Mouse (Mus musculus): Measurements from ENCODE around the gene Jazf1. TPM values are rescaled to one million over a fixed set of nuclear protein-coding genes. Genes with fewer than 3 reads are reported as not detected.

The Jazf1 gene
- total RNA-seq, 2 experiments from 2014 or later, result 74.2 to 86.2 TPM

DNA sequence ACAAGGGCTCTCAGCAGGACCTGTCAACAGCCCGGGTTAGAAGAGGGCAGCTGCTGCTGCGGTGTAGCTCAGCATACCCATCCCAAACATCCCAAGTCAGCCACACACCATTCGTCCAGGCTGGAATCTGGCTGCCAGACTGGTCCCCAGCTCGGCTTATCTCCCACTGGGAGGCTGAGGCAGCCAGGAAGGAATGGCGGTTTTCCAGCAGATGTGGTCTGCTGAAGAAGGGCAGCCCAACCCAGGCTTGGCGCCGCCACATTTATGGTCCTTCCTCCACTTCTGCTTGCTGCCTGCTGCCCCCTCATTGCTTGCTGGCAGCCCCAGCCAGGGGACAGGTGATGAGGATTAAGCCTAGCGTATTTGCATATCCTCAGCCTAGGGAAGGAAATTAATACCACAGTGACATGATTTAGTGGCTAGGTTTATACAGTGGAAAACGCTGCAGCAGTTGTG, 227.8 kb downstream of the Jazf1 start:
- DNase-seq (ENCODE audit: extremely low spot score in 1 of 2, low spot score in 2 of 2), result no peak
- intact Hi-C loops (cut with DNase I), result loop anchor here (5.0 kb wide), 1 partner anchor 77 kb away; no protein-coding TSS in a partner anchor

DNA sequence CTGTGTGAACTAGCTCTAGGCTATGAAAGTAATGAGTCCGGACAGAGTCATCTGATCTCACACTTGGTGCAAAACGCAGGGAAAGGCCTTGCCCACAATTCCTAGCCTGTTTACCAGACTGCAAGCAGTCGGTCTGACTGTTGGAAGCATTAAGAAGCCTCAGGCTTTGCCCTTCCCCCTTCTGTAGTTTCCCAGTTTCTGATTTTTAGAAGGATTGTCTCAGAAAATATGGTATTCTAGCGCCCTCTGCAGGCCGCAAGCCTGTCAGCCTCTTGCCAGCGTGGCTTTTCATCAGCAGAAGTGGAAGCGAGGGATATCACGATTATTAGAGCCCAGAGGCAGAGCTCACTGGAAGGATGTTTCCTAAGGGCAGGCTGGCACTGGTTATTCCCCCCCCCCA, 229.7 kb downstream of the Jazf1 start:
- intact Hi-C loops (cut with DNase I), result loop anchor here (5.0 kb wide), 1 partner anchor 581 kb away; no protein-coding TSS in a partner anchor
- peak; percentile 81 to 83 for DNase-seq (ENCODE audit: extremely low spot score in 1 of 2, low spot score in 2 of 2)

DNA sequence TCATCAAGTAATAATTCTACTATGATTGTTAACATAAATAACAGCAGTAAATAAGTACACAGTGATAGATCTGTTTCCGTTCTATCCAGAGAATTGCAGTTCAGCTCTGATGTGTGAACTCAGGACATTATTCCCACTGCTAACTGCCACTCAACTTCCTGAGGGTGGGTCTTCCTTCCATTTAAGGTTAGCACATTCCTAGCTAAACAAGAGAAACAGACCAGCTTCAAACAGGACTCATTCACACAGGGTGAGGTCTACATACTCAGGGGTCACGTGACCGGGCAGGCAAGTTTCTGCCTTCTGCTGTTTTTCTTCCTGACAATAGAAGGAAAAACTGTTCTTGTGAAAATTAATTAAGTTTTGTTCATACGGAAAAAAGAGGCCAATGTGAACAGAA, 230.6 kb downstream of the Jazf1 start:
- intact Hi-C loops (cut with DNase I), result loop anchor here (5.0 kb wide), 1 partner anchor 580 kb away; no protein-coding TSS in a partner anchor
- no peak for DNase-seq (ENCODE audit: extremely low spot score in 1 of 2, low spot score in 2 of 2)

DNA sequence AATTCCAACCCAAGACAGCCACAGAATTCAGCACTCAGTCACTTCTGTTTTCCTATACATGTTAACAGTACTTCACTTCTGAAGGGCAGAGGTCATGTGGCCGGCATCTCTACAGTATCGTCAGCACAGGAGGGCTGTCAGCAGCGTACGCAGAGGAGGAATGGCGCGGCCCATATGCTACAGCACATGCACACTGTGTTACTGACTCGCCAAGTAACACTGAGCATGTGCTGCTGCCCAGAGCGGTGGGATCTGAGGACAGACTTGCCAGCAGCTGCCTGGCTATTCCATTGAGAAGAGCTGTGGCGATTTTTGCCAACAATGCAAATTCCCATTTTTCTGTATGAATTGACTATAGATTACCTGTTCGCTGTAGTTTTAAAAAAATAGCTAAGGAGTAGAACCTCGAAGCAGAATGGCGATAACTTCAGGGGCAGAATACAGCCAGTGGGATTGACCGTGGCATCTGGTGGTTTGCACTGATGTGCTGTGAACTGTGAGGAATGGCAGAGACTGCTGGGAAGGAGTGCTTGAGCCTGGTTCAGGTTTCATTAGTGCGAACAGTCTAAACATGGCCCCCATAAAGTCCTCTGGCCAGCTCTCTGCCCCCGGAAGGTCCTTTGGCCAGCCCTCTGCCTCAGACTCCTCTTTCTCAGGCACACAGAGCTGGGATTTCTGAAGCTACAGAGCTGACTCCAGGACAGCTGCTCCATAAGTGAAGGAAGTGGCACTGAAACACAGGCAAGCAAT, 232.1 kb downstream of the Jazf1 start:
- intact Hi-C loops (cut with DNase I), result loop anchor here (5.0 kb wide), 1 partner anchor 579 kb away; no protein-coding TSS in a partner anchor
- DNase-seq (ENCODE audit: extremely low spot score in 1 of 2, low spot score in 2 of 2), result peak; percentile 36 to 44

DNA sequence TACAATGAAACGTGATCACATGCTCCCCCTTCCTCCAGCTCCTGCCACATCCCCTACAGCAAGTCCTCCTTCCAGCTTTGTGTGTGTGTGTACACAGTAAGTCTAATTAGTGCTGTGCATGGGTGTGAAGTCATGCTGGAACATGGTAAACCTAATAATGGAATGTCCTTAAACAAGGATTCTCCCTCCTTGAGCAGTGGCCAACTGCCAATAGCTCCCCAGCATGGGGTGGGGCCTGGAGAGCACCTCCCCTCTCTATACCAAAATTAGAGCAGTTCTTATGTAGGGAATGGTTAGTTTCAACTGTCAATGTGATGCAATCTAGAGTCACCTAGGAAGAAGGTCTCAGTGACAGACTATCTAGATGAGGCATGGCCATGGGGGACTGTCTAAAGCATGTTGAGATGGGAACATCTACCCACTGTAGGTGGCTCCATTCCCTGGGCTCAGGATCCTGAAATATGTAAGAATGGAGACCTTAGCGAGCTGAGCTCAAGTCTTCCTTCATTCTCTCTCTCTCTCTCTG, 240.6 kb downstream of the Jazf1 start:
- intact Hi-C loops (cut with DNase I), result no loop called here
- DNase-seq (ENCODE audit: extremely low spot score in 1 of 2, low spot score in 2 of 2), result no peak

DNA sequence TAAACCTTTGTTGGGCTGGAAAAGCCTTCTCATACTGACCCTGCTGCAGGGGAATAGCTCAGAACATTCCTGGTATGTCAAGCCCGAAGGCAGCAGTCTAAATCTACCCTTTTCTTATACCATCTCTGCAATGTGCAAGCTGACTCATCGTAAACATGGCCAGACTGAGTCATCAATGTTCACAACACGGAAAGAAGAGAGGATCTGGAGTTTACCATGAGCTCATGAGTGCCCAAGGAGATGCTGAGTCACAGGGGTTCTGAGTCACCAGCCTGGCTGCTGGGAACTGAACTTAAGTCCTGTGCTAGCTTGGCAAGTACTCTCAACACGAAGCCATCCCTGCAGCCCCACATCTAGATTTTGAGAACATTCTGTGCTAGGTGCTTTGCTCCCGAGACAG, 242.9 kb downstream of the Jazf1 start:
- no peak for DNase-seq (ENCODE audit: extremely low spot score in 1 of 2, low spot score in 2 of 2)
- intact Hi-C loops (cut with DNase I), result no loop called here

DNA sequence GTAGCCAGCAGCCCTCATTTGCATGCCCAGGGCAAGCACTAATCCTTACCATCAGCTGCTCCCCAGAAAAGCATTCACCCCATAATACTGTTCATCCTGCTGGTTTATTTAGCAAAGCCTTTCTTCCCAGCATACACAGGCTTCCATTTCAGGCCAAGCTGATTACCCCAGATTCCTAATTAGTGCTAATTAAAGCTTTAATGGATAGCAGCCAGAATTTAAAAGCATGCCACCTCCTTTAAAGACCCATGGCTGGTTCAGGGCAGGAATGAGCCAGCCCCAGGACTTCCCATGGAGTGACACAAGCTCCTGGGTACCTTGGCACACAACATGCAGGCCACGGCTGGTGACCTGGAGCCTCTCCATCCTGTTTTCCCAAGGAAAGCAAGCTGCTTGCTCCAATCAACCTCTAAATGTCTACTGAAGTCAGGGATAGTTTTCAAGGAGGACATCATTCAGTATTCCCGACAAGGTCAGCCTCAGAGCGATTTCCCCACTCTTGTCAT, 243.4 kb downstream of the Jazf1 start:
- intact Hi-C loops (cut with DNase I), result no loop called here

DNA sequence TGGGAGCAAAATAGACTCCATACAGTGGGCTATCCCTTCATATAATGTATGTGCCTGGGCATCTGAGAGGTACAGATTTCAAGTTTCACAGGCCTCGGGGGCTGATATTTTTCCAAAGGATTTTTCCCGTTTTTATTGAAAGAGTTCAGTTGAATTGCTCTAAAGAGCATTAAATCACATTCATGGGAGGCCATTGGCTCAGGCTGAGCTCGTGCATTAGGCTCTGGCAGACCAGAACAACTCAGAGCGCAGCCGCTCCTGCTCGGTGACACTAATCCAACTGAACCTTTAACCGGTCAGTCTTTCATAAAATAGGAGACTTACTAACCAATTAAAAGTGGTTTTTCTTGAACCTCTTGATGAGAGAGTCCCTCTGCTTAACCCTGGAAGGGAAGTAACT, 245.4 kb downstream of the Jazf1 start:
- intact Hi-C loops (cut with DNase I), result no loop called here

More for the DNA sequence above, 243.4 kb downstream of the Jazf1 start:
- peak in 1 of 2 experiments; percentile 49 for DNase-seq (ENCODE audit: extremely low spot score in 1 of 2, low spot score in 2 of 2)

DNA sequence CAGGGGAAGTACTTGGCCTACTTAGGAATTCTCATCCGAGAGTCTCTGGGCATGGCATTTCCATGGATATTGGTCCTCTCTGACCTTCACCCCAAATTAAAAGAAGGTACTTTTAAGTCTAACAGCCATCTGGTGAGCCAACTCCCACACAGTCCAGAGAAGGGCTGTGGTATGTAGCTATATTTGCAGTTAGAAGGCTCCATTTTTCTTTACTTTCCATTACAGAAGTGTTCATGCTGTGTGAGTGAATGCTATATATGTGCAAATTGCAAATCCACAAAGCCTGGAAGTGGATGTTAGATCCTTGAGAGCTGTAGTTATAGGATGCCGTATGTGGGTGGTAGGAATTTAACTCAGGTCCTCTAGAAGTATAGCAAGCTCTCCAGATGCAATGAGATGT, 245.8 kb downstream of the Jazf1 start:
- intact Hi-C loops (cut with DNase I), result no loop called here
- no peak for DNase-seq (ENCODE audit: extremely low spot score in 1 of 2, low spot score in 2 of 2)

More for the DNA sequence above, 245.4 kb downstream of the Jazf1 start:
- no peak for DNase-seq (ENCODE audit: extremely low spot score in 1 of 2, low spot score in 2 of 2)

DNA sequence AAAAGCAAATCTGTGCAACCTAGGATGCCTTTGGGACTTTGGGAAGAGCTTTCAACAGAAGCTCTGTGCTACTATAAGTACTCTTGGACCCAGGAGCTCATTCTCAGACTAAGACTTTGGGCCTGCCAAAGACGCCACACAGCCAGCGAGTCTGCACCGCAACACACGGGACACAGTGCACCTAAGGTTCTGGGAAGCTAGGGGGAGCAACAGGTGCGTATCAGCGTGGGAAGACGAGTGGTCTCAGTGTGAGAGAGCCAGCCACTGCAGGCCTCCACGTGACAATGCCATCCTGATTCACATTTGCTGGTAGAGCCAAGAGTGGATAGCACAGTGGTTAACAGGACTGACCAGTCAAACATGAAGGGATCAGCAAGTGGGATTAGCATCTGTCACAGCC, 249.1 kb downstream of the Jazf1 start:
- no peak for DNase-seq (ENCODE audit: extremely low spot score in 1 of 2, low spot score in 2 of 2)
- intact Hi-C loops (cut with DNase I), result loop anchor here (10.0 kb wide), 1 partner anchor 1305 kb away; no protein-coding TSS in a partner anchor

DNA sequence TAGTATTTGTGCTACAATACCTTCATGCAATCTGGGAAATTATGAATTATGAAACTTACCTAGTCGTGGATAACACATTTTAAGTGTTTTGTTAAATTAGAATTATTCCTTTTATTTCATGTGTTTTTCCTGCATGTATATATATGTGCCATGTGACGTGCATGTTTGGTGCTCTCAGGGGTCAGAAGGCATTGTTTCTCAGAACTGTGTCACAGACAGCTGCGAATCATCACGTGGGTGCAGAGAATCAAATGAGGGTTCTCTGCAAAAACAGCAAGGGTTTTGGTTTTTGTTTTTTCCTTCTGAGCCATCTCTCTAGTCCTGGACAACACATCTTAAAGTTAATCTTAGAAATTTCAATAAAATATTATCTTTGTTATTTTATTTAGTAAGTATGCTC, 250.4 kb downstream of the Jazf1 start:
- no peak for DNase-seq (ENCODE audit: extremely low spot score in 1 of 2, low spot score in 2 of 2)
- intact Hi-C loops (cut with DNase I), result loop anchor here (10.0 kb wide), 1 partner anchor 1307 kb away; no protein-coding TSS in a partner anchor

DNA sequence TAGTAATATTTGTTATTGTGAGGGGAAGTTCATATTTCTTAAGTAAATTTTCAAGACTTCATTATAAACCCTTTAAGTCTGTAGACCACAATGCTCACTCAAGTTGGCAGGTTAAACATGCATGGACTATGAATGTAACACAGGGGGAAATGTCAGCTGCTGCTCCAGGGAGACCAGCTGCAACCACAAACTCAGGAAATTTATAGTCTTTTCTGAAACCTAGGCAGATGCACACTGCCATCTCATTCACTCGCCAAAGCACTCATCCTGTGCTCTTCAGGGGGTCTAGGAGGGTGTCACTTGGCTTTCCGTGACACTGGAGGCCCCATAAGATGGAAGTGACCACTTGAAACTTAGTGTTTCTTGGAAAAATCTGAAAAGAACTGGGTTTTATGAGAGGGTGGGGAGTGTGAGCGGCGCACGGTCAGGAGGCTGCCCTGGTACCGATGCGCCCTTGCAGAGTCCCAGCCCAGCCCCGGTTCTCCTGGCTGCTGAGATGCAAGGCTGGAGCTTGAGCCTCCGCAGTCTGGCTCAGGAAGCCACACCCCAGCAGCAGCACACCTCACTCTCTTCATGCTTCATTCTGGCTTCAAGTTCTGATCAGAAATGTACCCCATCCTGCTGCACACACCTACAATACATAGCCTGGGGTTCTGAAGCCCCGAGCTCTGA, 251.1 kb downstream of the Jazf1 start:
- DNase-seq (ENCODE audit: extremely low spot score in 1 of 2, low spot score in 2 of 2), result no peak
- intact Hi-C loops (cut with DNase I), result loop anchor here (10.0 kb wide), 1 partner anchor 1307 kb away; no protein-coding TSS in a partner anchor

DNA sequence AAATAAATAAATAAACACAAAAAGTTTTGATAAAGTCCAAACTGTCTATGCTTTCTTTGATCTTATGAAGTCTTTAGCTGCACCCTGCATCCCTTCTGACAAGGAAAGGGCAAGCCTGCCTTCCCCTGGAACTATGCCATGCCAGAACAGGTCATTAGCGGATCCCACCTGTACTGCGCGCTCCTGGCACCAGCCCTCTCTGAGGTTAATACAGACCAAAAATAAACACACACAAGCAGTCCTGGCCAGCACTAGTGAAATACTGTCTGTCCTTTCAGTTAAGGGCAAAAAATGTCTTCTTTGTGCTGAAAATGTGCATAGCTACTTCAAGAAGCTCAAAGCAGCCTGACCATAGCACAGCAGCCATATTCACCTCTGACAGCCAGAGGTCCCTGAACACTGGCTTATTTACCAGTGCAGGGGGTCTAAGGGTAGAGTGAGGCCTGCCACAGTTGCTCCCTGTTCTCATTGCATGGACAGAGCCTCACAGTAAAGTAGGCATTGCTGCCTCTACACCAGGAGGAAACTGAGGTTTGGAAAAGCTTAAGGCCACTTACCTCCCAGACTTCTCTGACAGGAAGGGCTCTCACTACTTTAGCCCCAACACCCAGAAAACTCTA, 263.1 kb downstream of the Jazf1 start:
- DNase-seq (ENCODE audit: extremely low spot score in 1 of 2, low spot score in 2 of 2), result no peak
- intact Hi-C loops (cut with DNase I), result no loop called here

DNA sequence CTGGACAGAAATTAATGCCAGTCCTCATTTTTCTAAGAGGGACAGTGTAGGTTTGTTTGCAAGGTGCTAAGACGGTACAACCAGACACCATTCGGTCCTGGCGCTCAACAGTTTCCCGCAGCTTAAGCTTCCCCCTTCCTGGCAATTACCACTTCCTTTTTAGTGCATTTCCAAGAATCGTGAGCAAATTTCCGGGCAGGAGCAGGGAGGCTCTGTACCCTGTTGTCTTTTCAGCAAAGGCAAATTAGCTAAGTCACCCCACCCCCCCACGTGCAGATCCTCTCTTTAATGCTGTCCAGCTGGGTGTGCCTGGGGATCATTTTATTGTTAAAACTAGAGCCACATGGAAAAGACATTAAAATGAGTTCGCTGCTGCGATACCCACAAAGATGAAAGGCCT, 266.2 kb downstream of the Jazf1 start:
- no peak for DNase-seq (ENCODE audit: extremely low spot score in 1 of 2, low spot score in 2 of 2)
- intact Hi-C loops (cut with DNase I), result no loop called here

DNA sequence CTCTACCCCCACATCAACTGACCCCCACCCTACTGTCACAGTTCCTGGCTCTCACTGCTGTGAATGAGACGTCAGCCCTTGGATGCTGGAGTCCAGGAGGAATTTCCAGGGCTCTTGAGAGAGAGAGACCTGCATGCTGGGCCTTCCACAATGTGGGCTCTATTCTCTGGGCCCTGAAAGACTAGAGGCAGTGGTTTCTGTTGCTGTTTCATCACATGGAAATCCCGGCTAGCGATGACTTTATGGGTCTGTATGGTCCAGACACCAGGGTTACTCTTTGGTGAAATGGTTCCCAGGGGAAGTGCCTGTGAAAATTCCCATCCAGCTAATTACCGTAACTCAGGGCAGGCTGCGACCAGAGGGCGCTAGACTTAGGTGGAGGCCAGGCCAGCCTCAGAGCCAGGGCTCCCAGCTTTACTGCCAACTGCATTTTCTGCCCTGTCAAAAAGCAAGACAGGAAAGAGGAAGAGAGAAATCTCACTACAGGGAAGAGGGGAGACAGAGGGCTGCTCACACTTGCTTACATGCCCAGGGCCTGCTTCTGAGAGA, 271.1 kb downstream of the Jazf1 start:
- intact Hi-C loops (cut with DNase I), result no loop called here
- no peak for DNase-seq (ENCODE audit: extremely low spot score in 1 of 2, low spot score in 2 of 2)

DNA sequence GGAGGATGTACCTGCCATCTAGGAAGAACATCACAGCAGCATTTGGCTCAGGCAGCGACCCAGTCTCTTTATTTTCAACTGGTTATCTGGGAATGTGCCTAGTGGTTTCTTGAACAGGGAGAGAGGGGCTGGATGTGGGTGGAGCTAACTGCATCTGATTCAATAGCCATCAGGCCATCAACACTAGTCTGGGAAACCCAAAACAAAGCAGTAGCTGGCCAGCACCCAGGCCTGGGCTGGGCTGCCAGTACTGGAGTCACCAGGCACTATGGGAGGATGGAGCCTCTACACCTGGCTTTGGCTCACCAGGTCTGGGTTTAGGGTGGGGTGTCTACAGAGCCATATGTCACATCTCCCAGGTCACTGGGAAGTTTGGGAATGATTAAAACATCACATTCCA, 271.7 kb downstream of the Jazf1 start:
- no peak for DNase-seq (ENCODE audit: extremely low spot score in 1 of 2, low spot score in 2 of 2)
- intact Hi-C loops (cut with DNase I), result no loop called here

DNA sequence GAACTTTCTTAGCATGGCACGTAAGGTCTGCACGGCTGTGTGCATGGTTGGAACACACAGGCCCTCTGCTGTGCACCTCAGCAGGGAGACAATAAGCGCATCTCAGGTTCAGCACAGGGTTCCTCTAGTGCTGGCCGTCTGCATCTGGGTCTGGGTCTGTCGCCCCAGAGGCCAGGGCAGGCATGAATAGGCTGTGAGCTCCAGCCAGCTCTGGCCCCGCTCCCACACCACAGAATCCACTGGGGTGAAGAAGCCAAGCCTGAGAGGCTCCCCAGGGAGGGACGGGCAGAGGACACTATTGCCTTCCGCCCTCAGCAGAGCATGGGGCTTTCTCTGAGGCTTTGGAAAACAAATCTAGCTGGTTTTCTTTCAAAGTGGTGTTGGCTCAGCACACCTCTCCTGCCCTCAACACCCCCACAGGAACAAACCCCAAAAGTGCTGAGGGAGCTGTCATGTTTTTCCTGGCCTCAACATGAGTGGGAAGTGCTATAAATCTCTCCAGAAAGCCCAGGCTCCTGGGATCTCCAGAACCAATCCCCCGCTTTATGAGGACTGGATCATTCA, 272.3 kb downstream of the Jazf1 start:
- DNase-seq (ENCODE audit: extremely low spot score in 1 of 2, low spot score in 2 of 2), result peak in 1 of 2 experiments; percentile 54
- intact Hi-C loops (cut with DNase I), result no loop called here

DNA sequence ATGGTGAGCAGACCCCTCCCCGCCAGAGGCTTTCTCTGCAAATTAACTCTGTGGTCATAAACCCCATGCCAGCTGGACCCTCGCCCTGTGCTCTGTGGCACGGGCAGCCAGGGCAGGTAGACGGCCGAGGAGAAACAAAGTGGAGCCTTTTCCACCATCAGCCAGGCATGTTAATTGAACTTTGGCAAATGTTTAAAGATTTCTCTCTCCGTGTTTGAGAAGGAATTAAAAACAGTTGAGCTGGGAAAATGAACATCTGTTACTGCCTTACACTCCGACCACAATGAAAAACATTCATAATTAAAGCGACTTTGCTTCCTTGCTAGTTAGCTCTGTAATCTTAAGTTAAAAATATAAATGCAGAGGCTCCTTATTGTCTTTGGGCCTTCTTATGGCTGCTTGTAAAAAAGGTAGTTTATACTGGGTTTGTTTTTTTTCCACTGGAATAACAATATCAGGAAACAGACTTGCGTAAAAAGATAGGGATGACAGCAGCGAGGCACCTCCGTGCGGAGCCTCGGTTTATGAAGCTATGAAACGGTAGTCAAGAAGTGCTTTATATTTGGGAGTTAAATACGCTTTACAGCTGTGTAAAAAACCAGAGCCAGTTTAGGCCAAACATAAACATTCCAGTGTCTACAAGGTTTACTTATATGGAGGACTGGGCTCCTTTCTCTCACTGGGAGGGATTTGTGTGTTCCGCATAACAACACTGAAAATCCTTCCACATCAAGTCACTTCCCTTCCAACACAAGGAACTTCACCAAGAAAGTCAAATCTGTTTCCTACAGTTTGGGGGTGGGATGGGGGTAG, 273.2 kb downstream of the Jazf1 start:
- intact Hi-C loops (cut with DNase I), result no loop called here
- DNase-seq (ENCODE audit: extremely low spot score in 1 of 2, low spot score in 2 of 2), result peak in 1 of 2 experiments; percentile 20
